Mouse (Mus musculus): Measurements from ENCODE around the gene Gpr37l1.
"Not testable (repeated sequence)": the region's sequence is repeated elsewhere in the genome, so short reads cannot be mapped to it uniquely, and the experiment has no call there.

GRCm38 (mm10) chr1:135111271-135111670 lies 56.2 kb downstream of the Gpr37l1 start:
- TF ChIP-seq CTCF, POLR2A (IDR thresholded peaks at IDR 0.05; ENCODE audit: insufficient read depth, low read depth, low read length): not testable (repeated sequence)
